In the genomic region with DNA sequence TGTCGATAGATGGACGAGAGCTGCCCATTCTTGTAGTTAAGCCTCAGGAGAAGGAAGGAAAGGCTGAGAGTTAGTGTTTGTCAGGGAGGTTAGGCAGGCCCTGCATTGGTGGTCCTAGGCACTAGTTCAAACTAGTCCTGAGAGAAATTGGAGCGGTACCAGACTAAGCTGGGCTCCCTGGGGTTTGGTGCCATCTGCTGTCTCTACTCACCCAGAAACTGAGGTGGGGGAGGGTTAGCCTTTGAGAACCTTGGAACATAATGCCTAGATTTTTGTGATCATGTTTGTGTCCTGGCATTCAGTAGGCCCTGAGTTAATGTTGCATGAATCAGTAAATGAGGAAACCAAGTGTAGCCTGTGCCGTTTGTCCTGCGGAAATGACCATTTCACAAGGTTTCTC, we compare ENCODE assay signal across 8 mouse cellular contexts. TPM values are rescaled to one million over a fixed set of nuclear protein-coding genes. Genes with fewer than 3 reads are reported as not detected.
A peak's percentile ranks its signal among the peaks of the same experiment; 100 is the strongest.
DNase-seq lines count a peak whose midpoint lies in the region; ATAC-seq and TF ChIP-seq lines count a peak whose summit lies in the region.

No protein-coding gene starts in this region.

- peak overlapping the region; percentile 95 for H3K4me2 ChIP-seq in embryonic facial prominence, embryonic 11.5 days (ENCODE audit: low read depth, low read length)
- H3K4me2 ChIP-seq in hindbrain, postnatal 0 days (ENCODE audit: low read depth, low read length) = peak overlapping the region; percentile 99
- H3K4me2 ChIP-seq in midbrain, embryonic 16.5 days (ENCODE audit: low read length) = peak overlapping the region; percentile 98

- H3K27me3 ChIP-seq in embryonic facial prominence, embryonic 11.5 days (ENCODE audit: control insufficient read depth, insufficient read depth, low read length) = no peaks in the 10 kb centered on the region
- no peaks in the 10 kb centered on the region for H3K27me3 ChIP-seq in hindbrain, postnatal 0 days (ENCODE audit: insufficient read depth, low read length)
- H3K27me3 ChIP-seq in midbrain, embryonic 16.5 days (ENCODE audit: control insufficient read depth, insufficient read depth, low read depth, low read length) = no peaks in the 10 kb centered on the region

- H3K9me3 ChIP-seq in embryonic facial prominence, embryonic 11.5 days (replicated peaks; ENCODE audit: control insufficient read depth, low read length) = no peaks in the 10 kb centered on the region
- no peaks in the 10 kb centered on the region for H3K9me3 ChIP-seq in hindbrain, postnatal 0 days (ENCODE audit: low read length)
- H3K9me3 ChIP-seq in midbrain, embryonic 16.5 days (replicated peaks; ENCODE audit: control insufficient read depth, low read length, poor library complexity, severe bottlenecking) = no peaks in the 10 kb centered on the region

- H3K36me3 ChIP-seq in embryonic facial prominence, embryonic 11.5 days (replicated peaks; ENCODE audit: control insufficient read depth, insufficient read depth, low read depth, low read length) = peaks cover 5% of the 10 kb centered on the region
- peaks cover 9% of the 10 kb centered on the region for H3K36me3 ChIP-seq in hindbrain, postnatal 0 days (ENCODE audit: insufficient read depth, low read length)
- H3K36me3 ChIP-seq in midbrain, embryonic 16.5 days (ENCODE audit: control insufficient read depth, insufficient read depth, low read length) = peaks cover 6% of the 10 kb centered on the region; the same call in 1 of the 2 replicates

- peak overlapping the region; percentile 94 for H3K9ac ChIP-seq in embryonic facial prominence, embryonic 11.5 days (replicated peaks; ENCODE audit: low read length)
- peak overlapping the region; percentile 95 for H3K9ac ChIP-seq in hindbrain, postnatal 0 days (replicated peaks; ENCODE audit: low read length)
- peak overlapping the region; percentile 96 for H3K9ac ChIP-seq in midbrain, embryonic 16.5 days (ENCODE audit: low read depth, low read length)

- DNase-seq in heart, adult 11 months = peak; percentile 94
- DNase-seq in heart, postnatal 25 days (ENCODE audit: low spot score) = no peak
- peak; percentile 36 for DNase-seq in R1 (ENCODE audit: low read depth, low spot score)
- DNase-seq in embryonic facial prominence, embryonic 11.5 days (ENCODE audit: low spot score) = no peak
- peak; percentile 86 for DNase-seq in hindbrain, postnatal 0 days (ENCODE audit: low spot score)
- peak; percentile 91 for DNase-seq in left cerebral cortex, postnatal 4 days
- no peak for DNase-seq in yolk sac, embryonic 10.5 days (ENCODE audit: low spot score)

- no peak overlapping the region for H3K27ac ChIP-seq in embryonic facial prominence, embryonic 11.5 days (replicated peaks; ENCODE audit: low read depth, low read length)
- H3K27ac ChIP-seq in hindbrain, postnatal 0 days = peak overlapping the region; percentile 99
- H3K27ac ChIP-seq in midbrain, embryonic 16.5 days (ENCODE audit: low read length) = no peak overlapping the region

- ATAC-seq in embryonic facial prominence, embryonic 11.5 days (replicated peaks; ENCODE audit: insufficient number of reproducible peaks, low FRiP score, low TSS enrichment, low read depth) = no peak
- ATAC-seq in hindbrain, postnatal 0 days = no peak
- ATAC-seq in midbrain, embryonic 16.5 days = no peak

- no peaks in the 10 kb centered on the region for H3K4me1 ChIP-seq in embryonic facial prominence, embryonic 11.5 days (ENCODE audit: control insufficient read depth, insufficient read depth, low read length)
- H3K4me1 ChIP-seq in hindbrain, postnatal 0 days (ENCODE audit: insufficient read depth, low read length) = peaks cover 10% of the 10 kb centered on the region; the same call in 1 of the 2 replicates
- peaks cover 17% of the 10 kb centered on the region for H3K4me1 ChIP-seq in midbrain, embryonic 16.5 days (ENCODE audit: control insufficient read depth, insufficient read depth, low read length)

- intact Hi-C loops in heart, postnatal 25 days (cut with DNase I) = loop anchor here (5.0 to 10.0 kb wide), 2 partner anchors 233 to 261 kb away; a partner anchor contains a TSS
- intact Hi-C loops in left cerebral cortex, postnatal 4 days (cut with DNase I) = no loop called here

- 33% methylated on average over 5 of the region's 5 CpGs for WGBS in embryonic facial prominence, embryonic 11.5 days
- WGBS in hindbrain, postnatal 0 days = 17% methylated on average over 5 of the region's 5 CpGs
- 37% methylated on average over 5 of the region's 5 CpGs for WGBS in midbrain, embryonic 16.5 days

- peak; percentile 59 for TF ChIP-seq CTCF in hindbrain, postnatal 0 days (IDR thresholded peaks at IDR 0.05; ENCODE audit: low read depth)

- H3K4me3 ChIP-seq in embryonic facial prominence, embryonic 11.5 days (ENCODE audit: low read depth, low read length) = peak overlapping the region; percentile 97
- peak overlapping the region; percentile 97 for H3K4me3 ChIP-seq in hindbrain, postnatal 0 days (ENCODE audit: low read length)
- peak overlapping the region; percentile 97 for H3K4me3 ChIP-seq in midbrain, embryonic 16.5 days (ENCODE audit: low read depth, low read length)

RNA-seq across cellular contexts. Expression of a gene that starts 1.2 kb away (rescaled TPM):
- 10 to 100 TPM; 12.7 to 15.8 TPM for total RNA-seq in heart, postnatal 25 days (2021)
- polyA plus RNA-seq in embryonic facial prominence, embryonic 11.5 days (2014; fragmentation: Nextera tagmentation; extraction: Ambion mirVana) = 17.6 and 21.3 TPM in 2 replicates
- 34.4 and 34.6 TPM in 2 replicates for total RNA-seq in hindbrain, postnatal 0 days (2014; rRNA removed)
- polyA plus RNA-seq in hindbrain, postnatal 0 days (2015; fragmentation: Nextera tagmentation; extraction: Ambion mirVana) = 12.3 and 12.8 TPM in 2 replicates
- total RNA-seq in left cerebral cortex, postnatal 4 days (2021) = 10 to 100 TPM; 32.8 TPM
- polyA plus RNA-seq in midbrain, embryonic 16.5 days (2015; fragmentation: Nextera tagmentation; extraction: Ambion mirVana) = 13.3 and 15.0 TPM in 2 replicates

RNA-seq across cellular contexts. Expression of a gene that starts 18.6 kb away (rescaled TPM):
- total RNA-seq in heart, postnatal 25 days (2021) = 1 to 10 TPM; 4.4 to 4.8 TPM
- 13.0 and 14.6 TPM in 2 replicates for polyA plus RNA-seq in embryonic facial prominence, embryonic 11.5 days (2014; fragmentation: Nextera tagmentation; extraction: Ambion mirVana)
- 14.6 and 17.9 TPM in 2 replicates for total RNA-seq in hindbrain, postnatal 0 days (2014; rRNA removed)
- polyA plus RNA-seq in hindbrain, postnatal 0 days (2015; fragmentation: Nextera tagmentation; extraction: Ambion mirVana) = 8.6 and 8.9 TPM in 2 replicates
- total RNA-seq in left cerebral cortex, postnatal 4 days (2021) = 1 to 10 TPM; 8.8 to 9.4 TPM
- polyA plus RNA-seq in midbrain, embryonic 16.5 days (2015; fragmentation: Nextera tagmentation; extraction: Ambion mirVana) = 6.2 and 7.0 TPM in 2 replicates

RNA-seq across cellular contexts. Expression of a gene that starts 26.0 kb away (rescaled TPM):
- not detected for total RNA-seq in heart, postnatal 25 days (2021)
- polyA plus RNA-seq in embryonic facial prominence, embryonic 11.5 days (2014; fragmentation: Nextera tagmentation; extraction: Ambion mirVana) = 0.10 and 0.14 TPM in 2 replicates
- 4.2 and 16.9 TPM in 2 replicates for total RNA-seq in hindbrain, postnatal 0 days (2014; rRNA removed)
- polyA plus RNA-seq in hindbrain, postnatal 0 days (2015; fragmentation: Nextera tagmentation; extraction: Ambion mirVana) = 16.1 and 18.6 TPM in 2 replicates
- 1 to 10 TPM; 7.3 to 8.3 TPM for total RNA-seq in left cerebral cortex, postnatal 4 days (2021)
- 3.9 and 4.9 TPM in 2 replicates for polyA plus RNA-seq in midbrain, embryonic 16.5 days (2015; fragmentation: Nextera tagmentation; extraction: Ambion mirVana)

RNA-seq across cellular contexts. Expression of a gene that starts 35.6 kb away (rescaled TPM):
- total RNA-seq in heart, postnatal 25 days (2021) = 10 to 100 TPM; 65.9 to 68.5 TPM
- 73.5 and 77.1 TPM in 2 replicates for polyA plus RNA-seq in embryonic facial prominence, embryonic 11.5 days (2014; fragmentation: Nextera tagmentation; extraction: Ambion mirVana)
- total RNA-seq in hindbrain, postnatal 0 days (2014; rRNA removed) = 96.5 and 105 TPM in 2 replicates
- 109 and 111 TPM in 2 replicates for polyA plus RNA-seq in hindbrain, postnatal 0 days (2015; fragmentation: Nextera tagmentation; extraction: Ambion mirVana)
- 100 to 1,000 TPM in 1 of 2 experiments, 10 to 100 TPM in 1; 94.4 to 104 TPM for total RNA-seq in left cerebral cortex, postnatal 4 days (2021)
- polyA plus RNA-seq in midbrain, embryonic 16.5 days (2015; fragmentation: Nextera tagmentation; extraction: Ambion mirVana) = 121 and 132 TPM in 2 replicates

Comparison
In these comparisons a context has a peak if more than half of its experiments do, and no peak if none do; other contexts are left out.
1. DNase-seq: peak in heart, adult 11 months (single experiment), R1 (single experiment), hindbrain, postnatal 0 days (single experiment) and left cerebral cortex, postnatal 4 days (single experiment); none in heart, postnatal 25 days (single experiment), embryonic facial prominence, embryonic 11.5 days (single experiment) and yolk sac, embryonic 10.5 days (single experiment).
2. Peak in every context shown above with its lines, with median percentiles within 50 percentile points of each other: H3K4me2 ChIP-seq, H3K4me3 ChIP-seq and H3K9ac ChIP-seq.